Mouse (Mus musculus): ENCODE data around the gene Mzt1. TPM values are rescaled to one million over a fixed set of nuclear protein-coding genes. Genes with fewer than 3 reads are reported as not detected.

The Mzt1 gene
- total RNA-seq, 1 experiment from 2014 or later, result 59.8 TPM

- ATAC-seq (replicated peaks in 1 of 2; ENCODE audit: insufficient read depth in 1 of 2, low FRiP score in 2 of 2, low TSS enrichment in 1 of 2, low read depth in 1 of 2, poor library complexity in 2 of 2, severe bottlenecking in 2 of 2), result no peak
Measured at GRCm38 (mm10) chr14:99029987-99030386, 15.9 kb downstream of the Mzt1 start.

- ATAC-seq (replicated peaks in 1 of 2; ENCODE audit: insufficient read depth in 1 of 2, low FRiP score in 2 of 2, low TSS enrichment in 1 of 2, low read depth in 1 of 2, poor library complexity in 2 of 2, severe bottlenecking in 2 of 2), result peak; percentile 37 to 42; a peak in 1 of 4 replicates
Measured at GRCm38 (mm10) chr14:99022346-99023086, 23.4 kb downstream of the Mzt1 start.

- no peak for ATAC-seq (replicated peaks in 1 of 2; ENCODE audit: insufficient read depth in 1 of 2, low FRiP score in 2 of 2, low TSS enrichment in 1 of 2, low read depth in 1 of 2, poor library complexity in 2 of 2, severe bottlenecking in 2 of 2)
Measured at GRCm38 (mm10) chr14:99019136-99019808, 26.7 kb downstream of the Mzt1 start.

GRCm38 (mm10) chr14:99018691-99019090, 27.2 kb downstream of the Mzt1 start:
- ATAC-seq (replicated peaks in 1 of 2; ENCODE audit: insufficient read depth in 1 of 2, low FRiP score in 2 of 2, low TSS enrichment in 1 of 2, low read depth in 1 of 2, poor library complexity in 2 of 2, severe bottlenecking in 2 of 2), result no peak

GRCm38 (mm10) chr14:99010920-99011313, 35.0 kb downstream of the Mzt1 start:
- no peak for ATAC-seq (replicated peaks in 1 of 2; ENCODE audit: insufficient read depth in 1 of 2, low FRiP score in 2 of 2, low TSS enrichment in 1 of 2, low read depth in 1 of 2, poor library complexity in 2 of 2, severe bottlenecking in 2 of 2)

- peak; percentile 75 to 83 for ATAC-seq (replicated peaks in 1 of 2; ENCODE audit: insufficient read depth in 1 of 2, low FRiP score in 2 of 2, low TSS enrichment in 1 of 2, low read depth in 1 of 2, poor library complexity in 2 of 2, severe bottlenecking in 2 of 2)
Measured at GRCm38 (mm10) chr14:99010224-99010919, 35.6 kb downstream of the Mzt1 start.

- ATAC-seq (replicated peaks in 1 of 2; ENCODE audit: insufficient read depth in 1 of 2, low FRiP score in 2 of 2, low TSS enrichment in 1 of 2, low read depth in 1 of 2, poor library complexity in 2 of 2, severe bottlenecking in 2 of 2), result no peak
Measured at GRCm38 (mm10) chr14:98994218-98994617, 51.7 kb downstream of the Mzt1 start, which contains the start of gene Rpl36a-ps1. TSS of gene Rpl36a-ps1 (minus strand) at chr14:98994318.

GRCm38 (mm10) chr14:98992482-98992881, 53.5 kb downstream of the Mzt1 start:
- ATAC-seq (replicated peaks in 1 of 2; ENCODE audit: insufficient read depth in 1 of 2, low FRiP score in 2 of 2, low TSS enrichment in 1 of 2, low read depth in 1 of 2, poor library complexity in 2 of 2, severe bottlenecking in 2 of 2), result no peak

GRCm38 (mm10) chr14:98990636-98991035, 55.3 kb downstream of the Mzt1 start:
- ATAC-seq (replicated peaks in 1 of 2; ENCODE audit: insufficient read depth in 1 of 2, low FRiP score in 2 of 2, low TSS enrichment in 1 of 2, low read depth in 1 of 2, poor library complexity in 2 of 2, severe bottlenecking in 2 of 2), result no peak

- no peak for ATAC-seq (replicated peaks in 1 of 2; ENCODE audit: insufficient read depth in 1 of 2, low FRiP score in 2 of 2, low TSS enrichment in 1 of 2, low read depth in 1 of 2, poor library complexity in 2 of 2, severe bottlenecking in 2 of 2)
Measured at GRCm38 (mm10) chr14:98989818-98990217, 56.1 kb downstream of the Mzt1 start.

Other genes with a start within 250 kb of the Mzt1 start
- 7.5 and 58.0 TPM in 2 replicates for gene Rpl36a-ps1, start 51.8 kb downstream of the Mzt1 start, total RNA-seq (2017)
- 42.1 and 44.4 TPM in 2 replicates for gene Bora, start 88 bp upstream of the Mzt1 start, total RNA-seq (2017)
- 56.7 and 58.5 TPM in 2 replicates for gene Pibf1, start 53.3 kb upstream of the Mzt1 start, total RNA-seq (2017)
- gene Dis3, start 53.6 kb upstream of the Mzt1 start, total RNA-seq (2017), result 52.9 and 86.9 TPM in 2 replicates